Mouse (Mus musculus) CH12.LX (cell line): ENCODE measurements around the gene Prkch.

ENCODE experiments used
- CTCF ChIP-seq, 2 experiments: IDR thresholded peaks in 1 of 2; conservative IDR thresholded peaks in 1 of 2; 2 replicates each; pipeline ENCODE4 v1.5.1; 2011 to 2012; ENCODE audit warnings: low read depth in 2 of 2, low read length in 2 of 2, improper control_type of control experiment in 1 of 2, inconsistent platforms in 1 of 2, mild to moderate bottlenecking in 1 of 2, moderate library complexity in 1 of 2
- ELF1 ChIP-seq: IDR thresholded peaks from 2 replicates; pipeline ENCODE4 v1.6.1; 2014; ENCODE audit warnings: low read depth, mild to moderate bottlenecking, inconsistent platforms, low read length, improper control_type of control experiment
- NELFE ChIP-seq: IDR thresholded peaks from 2 replicates; pipeline ENCODE4 v1.6.1; 2011; ENCODE audit warnings: low read depth, low read length, improper control_type of control experiment
- POLR2A ChIP-seq: IDR thresholded peaks from 2 replicates; pipeline ENCODE4 v1.6.1; 2011; ENCODE audit warnings: low read depth, mild to moderate bottlenecking, improper control_type of control experiment, low read length
- SMC3 ChIP-seq: IDR thresholded peaks from 2 replicates; pipeline ENCODE4 v1.6.1; 2011; ENCODE audit warnings: low read depth, low read length, improper control_type of control experiment
- USF2 ChIP-seq: conservative IDR thresholded peaks from 2 replicates; pipeline ENCODE4 v1.6.1; 2011; ENCODE audit warnings: low read depth, low read length, improper control_type of control experiment

DNA sequence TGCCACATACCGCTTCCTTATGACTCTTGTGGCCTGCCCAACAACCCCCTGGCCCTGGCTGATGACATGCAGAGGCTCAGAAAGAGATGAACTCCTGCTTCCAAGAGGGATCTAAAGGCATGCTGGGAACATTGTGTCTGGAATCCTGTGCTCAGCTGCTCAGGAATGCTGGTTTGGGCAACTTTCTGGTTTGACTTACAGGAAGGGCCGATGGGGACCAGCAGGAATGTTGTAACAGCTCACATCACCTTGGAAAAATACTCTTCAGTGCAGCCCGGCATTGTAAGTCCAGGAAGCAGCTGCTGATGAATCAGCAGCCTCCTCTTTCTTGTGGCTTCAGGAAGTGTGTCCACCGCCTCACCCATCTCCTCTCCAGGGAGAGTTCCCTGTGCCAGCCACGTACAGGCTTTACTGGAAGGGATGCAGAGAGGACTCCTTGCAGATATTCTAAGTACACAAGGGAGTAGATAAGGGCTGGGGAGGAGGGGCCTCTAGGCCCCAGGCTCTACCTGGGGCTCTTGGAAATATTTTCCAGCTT is 206.0 kb downstream of the Prkch start:
- TF ChIP-seq ELF1 (no peak), POLR2A (no peak), NELFE (no peak), USF2 (no peak), SMC3 (no peak), CTCF (conservative IDR thresholded peaks at IDR 0.05 in 1 of 2, IDR thresholded peaks at IDR 0.05 in 1 of 2; ENCODE audit: low read depth in 2 of 2, low read length in 2 of 2) (no peak)
